Mouse (Mus musculus): Measurements from ENCODE around the gene Isca2. TPM values are rescaled to one million over a fixed set of nuclear protein-coding genes. Genes with fewer than 3 reads are reported as not detected.

Gene Isca2
- total RNA-seq, 2 experiments from 2014 or later: 80.0 to 84.7 TPM

DNA sequence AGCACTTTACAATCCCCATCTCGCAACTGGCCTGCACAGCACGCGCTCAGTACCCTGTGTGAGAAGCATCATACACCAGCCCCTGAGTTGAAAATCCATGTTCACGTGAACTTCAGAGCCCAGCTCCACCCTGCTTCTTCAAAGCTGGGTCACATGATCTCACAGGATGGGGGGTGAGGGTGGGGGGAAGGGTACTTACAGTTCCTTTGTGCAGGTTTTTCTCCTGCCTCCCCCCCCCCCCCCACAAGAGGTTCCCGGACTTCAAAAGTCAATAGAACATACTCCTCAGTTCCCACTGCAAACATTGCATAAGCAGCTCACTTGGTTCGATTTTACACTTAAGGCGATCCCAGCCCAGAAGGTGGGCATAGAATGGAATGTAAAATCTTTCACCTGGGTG, 3.4 kb upstream of the Isca2 start:
- intact Hi-C loops (cut with DNase I): no loop called here

DNA sequence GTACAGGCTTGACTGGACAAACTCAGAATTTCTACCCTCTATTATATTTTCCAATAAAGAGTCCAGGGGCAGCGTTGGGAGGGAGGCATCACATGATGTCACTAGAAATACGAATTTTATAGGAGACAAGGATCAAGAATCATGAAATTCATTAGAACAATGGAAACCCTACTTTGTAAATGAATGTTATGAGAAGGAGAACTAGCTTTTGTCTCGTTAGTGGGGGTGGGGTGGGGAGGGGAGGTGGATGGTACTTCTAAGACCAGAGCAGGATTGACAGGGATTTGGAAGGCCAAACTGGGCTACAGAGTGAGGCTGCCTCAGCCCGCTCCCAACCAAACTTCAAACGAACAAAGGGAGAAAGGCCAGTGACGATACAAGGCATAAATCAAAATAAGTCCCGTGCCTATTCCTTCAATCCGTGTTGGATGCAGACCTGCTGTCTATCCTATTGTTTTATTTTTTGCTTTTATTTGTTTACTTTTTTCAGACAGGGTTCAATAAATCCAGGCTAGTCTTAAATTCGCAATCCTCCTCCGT, 1.0 kb upstream of the Isca2 start:
- no peak for DNase-seq (ENCODE audit: low spot score)
- intact Hi-C loops (cut with DNase I): no loop called here

More for the DNA sequence above, 3.4 kb upstream of the Isca2 start:
- DNase-seq (ENCODE audit: low spot score): no peak

GRCm38 (mm10) chr12:84773476-84773875, 425 bp downstream of the Isca2 start:
- no peak for DNase-seq (ENCODE audit: low spot score)
- intact Hi-C loops (cut with DNase I): no loop called here

- intact Hi-C loops (cut with DNase I): no loop called here
- no peak for DNase-seq (ENCODE audit: low spot score)
These were observed 1.3 kb downstream of the Isca2 start for GRCm38 (mm10) chr12:84774376-84774775.

DNA sequence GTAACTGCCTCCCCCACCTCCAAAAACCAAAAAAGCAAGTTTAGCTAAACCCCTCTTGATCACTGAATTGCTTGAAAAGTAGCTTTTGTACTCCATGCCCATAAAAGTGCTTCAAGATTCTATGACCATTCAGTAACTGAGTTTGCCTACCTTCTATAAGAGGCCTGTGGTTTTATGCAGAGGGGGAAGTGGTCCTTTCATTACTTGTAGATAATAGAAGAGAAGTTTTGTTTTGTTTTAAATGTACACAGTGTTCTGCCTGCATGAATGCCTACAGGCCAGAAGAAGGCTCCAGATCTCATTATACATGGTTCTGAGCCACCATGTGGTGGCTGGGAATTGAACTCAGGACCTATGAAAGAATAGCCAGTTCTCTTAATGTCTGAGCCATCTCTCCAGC, 3.2 kb downstream of the Isca2 start:
- intact Hi-C loops (cut with DNase I): no loop called here
- no peak for DNase-seq (ENCODE audit: low spot score)

DNA sequence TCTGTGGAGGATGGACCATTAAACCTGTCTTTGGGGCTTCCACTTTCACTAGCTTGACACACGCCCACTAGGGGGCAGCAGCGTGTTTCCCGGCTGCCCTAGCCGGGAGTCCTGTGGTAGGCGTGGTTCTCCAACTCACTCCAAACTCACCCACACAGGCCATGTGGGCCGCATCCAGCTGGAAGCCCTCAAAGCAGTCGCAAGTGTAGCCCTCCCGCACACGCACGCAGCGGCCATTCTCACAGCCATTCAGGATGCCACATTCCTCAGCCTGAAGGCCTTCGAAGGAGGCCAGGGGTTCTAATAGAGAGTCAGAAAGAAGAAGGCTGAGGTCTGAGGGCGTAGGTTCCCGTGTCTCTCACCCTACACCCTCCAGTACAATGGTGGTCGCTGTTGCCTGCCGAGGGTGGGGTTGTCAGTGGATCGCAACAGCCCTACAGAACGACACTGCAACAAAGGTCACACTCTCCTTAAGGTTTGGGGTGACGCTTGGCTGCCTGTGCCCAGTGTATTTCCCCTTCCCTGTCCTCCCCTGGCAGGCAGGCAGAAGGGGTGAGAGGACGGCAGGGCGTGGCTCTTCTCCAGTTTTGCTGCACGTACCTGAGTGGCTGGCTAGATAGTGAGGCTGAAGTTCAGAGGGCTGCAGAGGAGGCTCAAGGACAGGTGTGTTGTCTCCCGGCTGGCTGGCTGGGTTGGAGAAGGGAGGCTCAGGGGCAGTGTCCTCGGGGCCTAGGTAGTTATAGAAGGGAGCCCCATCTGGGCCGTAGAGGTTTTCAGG, 11.7 kb downstream of the Isca2 start:
- DNase-seq (ENCODE audit: low spot score): peak; percentile 72
- intact Hi-C loops (cut with DNase I): loop anchor here (5.0 to 10.0 kb wide), 3 partner anchors 93 to 250 kb away; partner anchors contain the start of genes Arel1, Fcf1 and Ltbp2

- intact Hi-C loops (cut with DNase I): loop anchor here (5.0 to 10.0 kb wide), 3 partner anchors 91 to 249 kb away; partner anchors contain the start of genes Arel1, Fcf1 and Ltbp2
- no peak for DNase-seq (ENCODE audit: low spot score)
These were observed 13.0 kb downstream of the Isca2 start for GRCm38 (mm10) chr12:84786091-84786490.

DNA sequence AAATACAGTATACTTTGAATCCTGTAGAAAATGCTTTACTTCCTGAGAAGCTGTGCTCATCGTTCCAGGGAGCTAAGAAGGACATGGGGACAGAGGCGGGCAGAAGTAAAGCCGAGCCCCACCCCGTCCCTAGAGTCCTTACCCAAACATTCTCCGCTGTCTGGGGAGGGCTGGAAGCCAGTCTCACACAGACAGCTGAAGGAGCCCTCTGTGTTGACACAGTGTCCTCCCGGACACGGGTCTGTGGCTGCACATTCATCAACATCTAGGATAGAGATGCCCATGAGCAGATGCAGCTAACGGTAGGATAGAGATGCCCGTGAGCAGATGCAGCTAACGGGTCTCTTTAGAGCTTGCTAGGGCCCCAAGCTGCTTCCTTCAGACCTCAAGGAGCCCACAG, 17.8 kb downstream of the Isca2 start:
- DNase-seq (ENCODE audit: low spot score): no peak
- intact Hi-C loops (cut with DNase I): no loop called here

- intact Hi-C loops (cut with DNase I): no loop called here
- DNase-seq (ENCODE audit: low spot score): no peak
These were observed 19.6 kb downstream of the Isca2 start for GRCm38 (mm10) chr12:84792629-84793028.

- DNase-seq (ENCODE audit: low spot score): no peak
- intact Hi-C loops (cut with DNase I): no loop called here
These were observed 21.6 kb downstream of the Isca2 start for GRCm38 (mm10) chr12:84794647-84795046.

DNA sequence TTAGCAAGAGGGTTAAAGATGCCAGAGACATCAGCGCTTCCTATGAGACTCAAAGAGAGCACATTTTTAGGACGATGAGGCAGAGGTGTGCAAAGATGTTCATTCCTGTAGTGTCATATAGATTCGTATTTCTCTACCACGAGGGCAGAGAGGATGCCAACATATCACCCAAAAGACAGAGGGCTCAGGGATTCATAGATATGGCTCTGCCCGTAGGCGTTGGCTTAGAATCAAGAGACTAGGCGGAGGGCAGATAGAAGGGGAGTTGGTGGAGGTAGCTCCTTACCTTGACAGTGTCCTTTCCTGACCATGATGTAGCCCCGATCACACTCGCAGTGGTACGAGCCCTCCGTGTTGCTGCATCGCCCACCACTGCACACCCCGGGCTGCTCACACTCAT, 26.0 kb downstream of the Isca2 start:
- intact Hi-C loops (cut with DNase I): no loop called here
- no peak for DNase-seq (ENCODE audit: low spot score)

DNA sequence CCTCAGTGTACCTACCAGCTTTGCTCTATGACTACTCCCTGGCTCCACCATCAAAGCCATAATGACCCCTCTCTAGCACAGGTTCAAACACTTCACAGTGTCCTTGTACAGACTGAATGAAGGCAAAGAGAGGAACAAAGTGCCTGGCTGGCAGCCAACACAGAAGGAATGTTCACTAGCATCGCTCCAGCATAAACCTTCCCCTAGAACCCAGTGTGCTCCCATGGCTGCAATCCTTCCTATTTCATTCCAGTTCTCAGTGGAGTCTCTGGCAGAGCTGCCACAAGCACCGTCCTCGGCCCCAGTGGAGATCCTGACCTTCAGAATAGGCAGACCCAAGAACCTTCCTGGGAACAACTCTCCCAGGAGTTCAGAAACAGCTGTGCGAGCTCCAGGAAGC, 27.4 kb downstream of the Isca2 start:
- intact Hi-C loops (cut with DNase I): no loop called here

GRCm38 (mm10) chr12:84801532-84802110, 28.6 kb downstream of the Isca2 start:
- intact Hi-C loops (cut with DNase I): no loop called here
- DNase-seq (ENCODE audit: low spot score): no peak

More for the DNA sequence above, 27.4 kb downstream of the Isca2 start:
- DNase-seq (ENCODE audit: low spot score): no peak

DNA sequence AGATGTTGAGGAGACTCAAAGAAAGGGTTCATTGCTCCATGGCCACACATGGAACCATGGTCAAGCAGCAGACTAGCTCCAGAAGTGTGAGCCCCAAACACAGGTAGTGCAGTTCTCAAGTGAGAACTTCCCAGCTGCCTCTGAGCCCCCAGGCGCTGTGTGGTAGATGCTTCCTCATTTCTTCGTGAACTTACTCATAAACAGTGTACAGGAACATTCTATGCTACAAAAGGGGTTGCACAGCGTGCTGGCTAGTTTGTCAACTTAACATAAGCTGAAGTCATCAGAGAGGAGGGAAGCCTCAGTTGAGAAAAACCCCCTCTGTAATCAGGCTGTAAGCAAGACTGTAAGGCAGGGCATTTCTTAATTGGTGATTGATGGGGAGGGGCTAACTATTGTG, 29.6 kb downstream of the Isca2 start:
- DNase-seq (ENCODE audit: low spot score): no peak
- intact Hi-C loops (cut with DNase I): no loop called here

DNA sequence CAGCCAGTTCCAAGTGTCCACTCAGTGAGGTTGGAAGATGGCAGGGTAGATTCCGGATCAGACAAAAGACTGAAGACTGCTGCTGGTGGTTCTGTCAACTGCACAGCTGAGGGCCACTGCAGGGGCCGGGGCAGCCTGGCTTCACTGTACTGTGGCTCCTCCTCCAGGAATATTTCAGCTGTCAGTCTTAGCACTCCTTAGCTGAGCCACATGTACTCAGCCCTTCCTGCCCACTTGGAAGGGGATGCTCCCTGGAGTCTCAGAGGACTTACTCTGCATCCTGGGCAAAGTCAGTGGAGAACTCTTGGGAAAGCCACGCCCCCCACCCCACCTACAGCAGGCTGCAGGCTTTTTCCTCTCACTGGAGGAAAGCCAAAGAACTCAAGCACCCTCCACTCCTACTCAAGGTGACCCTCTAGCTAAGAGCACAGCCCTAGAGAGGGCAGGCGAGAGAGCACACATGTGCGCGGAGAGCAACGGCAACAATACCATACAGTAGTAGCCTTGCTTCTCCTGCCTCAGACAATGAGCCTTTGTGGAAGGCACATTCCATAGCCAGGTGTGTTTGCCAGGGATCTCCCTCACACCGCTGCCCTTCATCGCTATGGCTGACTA, 32.3 kb downstream of the Isca2 start:
- DNase-seq (ENCODE audit: low spot score): no peak
- intact Hi-C loops (cut with DNase I): no loop called here

DNA sequence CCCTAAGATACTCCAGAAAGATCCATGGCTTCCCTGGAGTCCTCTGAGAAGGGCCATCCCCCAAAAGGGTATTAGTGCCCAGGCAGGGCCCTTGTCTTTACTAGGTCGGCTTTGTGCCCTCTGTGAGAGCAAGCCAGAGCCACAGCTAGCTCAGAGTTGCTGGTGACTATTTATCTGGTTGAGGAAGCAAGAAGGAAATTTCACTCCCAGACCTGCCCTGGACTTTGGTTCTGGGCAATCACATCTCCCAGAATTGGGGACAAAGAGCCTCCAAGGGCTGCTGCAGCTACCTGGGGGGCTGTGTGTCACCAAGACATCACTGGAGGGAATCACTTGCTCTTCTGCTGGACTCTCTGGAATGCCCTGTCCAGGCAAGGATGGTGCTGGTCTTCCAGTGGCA, 33.0 kb downstream of the Isca2 start:
- intact Hi-C loops (cut with DNase I): no loop called here
- DNase-seq (ENCODE audit: low spot score): no peak

- DNase-seq (ENCODE audit: low spot score): no peak
- intact Hi-C loops (cut with DNase I): no loop called here
These were observed 33.7 kb downstream of the Isca2 start for GRCm38 (mm10) chr12:84806726-84807125.

- DNase-seq (ENCODE audit: low spot score): no peak
- intact Hi-C loops (cut with DNase I): no loop called here
These were observed 34.3 kb downstream of the Isca2 start for GRCm38 (mm10) chr12:84807351-84807750.

GRCm38 (mm10) chr12:84809033-84809432, 36.0 kb downstream of the Isca2 start:
- intact Hi-C loops (cut with DNase I): no loop called here
- DNase-seq (ENCODE audit: low spot score): no peak

- intact Hi-C loops (cut with DNase I): no loop called here
- DNase-seq (ENCODE audit: low spot score): no peak
These were observed 37.8 kb downstream of the Isca2 start for GRCm38 (mm10) chr12:84810810-84811209.

- DNase-seq (ENCODE audit: low spot score): no peak
These were observed 38.5 kb downstream of the Isca2 start for GRCm38 (mm10) chr12:84811510-84811909.

More at GRCm38 (mm10) chr12:84811510-84811909, 38.5 kb downstream of the Isca2 start:
- intact Hi-C loops (cut with DNase I): no loop called here
